Mouse (Mus musculus) liver, adult (tissue): Measurements from ENCODE around the gene Atp8b4.

ENCODE experiments used
- GATA4 ChIP-seq: IDR thresholded peaks from 2 replicates; pipeline ENCODE4 v1.6.1; 2014; ENCODE audit warnings: mild to moderate bottlenecking, low read length; ENCODE audit not compliant: insufficient replicate concordance

Gene Atp8b4

DNA sequence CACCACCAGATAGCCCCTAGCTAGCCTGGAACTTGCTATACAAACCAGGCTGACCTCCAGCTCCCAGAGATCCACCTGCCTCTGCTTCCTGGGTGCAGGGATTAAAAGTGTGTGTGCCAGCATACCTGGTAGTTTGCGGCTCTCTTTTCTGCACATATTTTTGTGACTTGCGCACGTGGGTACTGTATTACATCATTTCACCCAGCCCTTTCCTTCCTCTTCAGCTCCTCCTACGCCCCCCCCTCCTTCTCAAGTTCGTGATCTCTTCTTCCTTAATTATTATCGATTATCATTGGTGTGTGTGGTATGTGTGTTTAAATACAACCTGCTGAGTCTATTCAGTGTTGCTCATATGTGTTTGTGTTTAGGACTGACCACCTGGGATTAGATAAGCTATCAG is at the start of gene Atp8b4:
TSS of gene Atp8b4 (minus strand) at position 154 of the 400 bp plus-strand sequence.
- no peak for TF ChIP-seq GATA4

DNA sequence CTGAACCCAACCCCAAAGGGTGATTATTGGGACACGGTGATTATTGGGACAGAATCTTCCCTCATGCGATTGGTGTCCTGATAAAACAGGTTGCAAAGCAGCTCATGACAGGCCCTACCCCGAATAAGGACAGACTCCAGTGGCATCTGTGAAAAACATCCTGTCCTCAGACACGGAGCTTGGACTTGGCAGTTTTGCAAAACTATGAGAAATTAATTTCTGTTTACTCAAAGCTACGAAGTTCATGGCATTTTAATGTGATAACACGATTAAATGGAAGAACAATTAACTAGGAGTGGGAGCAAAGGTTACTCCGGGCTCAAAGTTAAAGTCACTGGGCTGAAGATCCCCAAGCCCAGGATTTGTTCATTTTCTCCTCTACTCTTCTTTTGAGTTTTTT is 49.2 kb upstream of the Atp8b4 start:
- peak; percentile 76 for TF ChIP-seq GATA4

- no peak for TF ChIP-seq GATA4
Measured at GRCm38 (mm10) chr2:126546392-126546791, 45.9 kb upstream of the Atp8b4 start.

DNA sequence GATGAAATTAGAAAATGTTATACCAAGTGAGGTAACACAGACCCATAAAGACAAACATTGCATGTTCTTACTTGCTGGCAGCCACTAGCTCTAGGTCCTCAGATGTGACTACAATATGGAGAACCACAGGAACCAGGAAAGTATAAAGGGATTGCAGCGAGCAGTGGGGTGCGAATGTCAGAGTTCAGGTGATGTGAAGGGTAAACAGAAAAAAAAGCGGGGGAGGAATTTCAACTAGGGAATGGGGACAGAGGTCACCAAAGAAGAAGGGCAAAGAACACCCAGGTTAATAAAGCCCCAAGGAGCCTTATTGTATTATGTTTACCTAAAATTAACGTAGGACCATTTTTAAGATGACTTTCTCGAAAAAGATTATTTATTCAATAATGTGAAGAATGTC is 44.8 kb upstream of the Atp8b4 start:
- TF ChIP-seq GATA4: no peak

DNA sequence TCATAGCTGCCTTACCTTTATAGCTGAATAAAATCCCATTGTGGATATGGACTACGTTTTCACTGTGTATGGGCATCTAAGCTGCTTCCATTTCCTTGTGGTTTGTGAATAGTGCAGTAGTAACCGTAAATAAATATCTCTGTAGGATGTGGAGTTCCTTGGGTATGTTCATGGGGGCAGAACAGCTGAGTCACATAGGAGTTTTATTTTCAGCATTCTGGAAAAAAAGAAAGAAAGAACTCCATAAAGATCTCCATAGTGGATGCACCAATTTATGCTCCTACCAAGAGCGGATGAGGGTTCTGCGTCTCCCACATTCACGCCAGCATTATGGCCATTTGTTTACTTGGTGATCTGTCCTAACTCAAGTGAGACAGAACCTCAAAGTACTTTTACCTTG is 41.7 kb upstream of the Atp8b4 start:
- no peak for TF ChIP-seq GATA4

GRCm38 (mm10) chr2:126540390-126540925 is 40.0 kb upstream of the Atp8b4 start:
- TF ChIP-seq GATA4: no peak

- TF ChIP-seq GATA4: no peak
Measured at GRCm38 (mm10) chr2:126537654-126538053, 37.2 kb upstream of the Atp8b4 start.

- no peak for TF ChIP-seq GATA4
Measured at GRCm38 (mm10) chr2:126530581-126530980, 30.1 kb upstream of the Atp8b4 start.

DNA sequence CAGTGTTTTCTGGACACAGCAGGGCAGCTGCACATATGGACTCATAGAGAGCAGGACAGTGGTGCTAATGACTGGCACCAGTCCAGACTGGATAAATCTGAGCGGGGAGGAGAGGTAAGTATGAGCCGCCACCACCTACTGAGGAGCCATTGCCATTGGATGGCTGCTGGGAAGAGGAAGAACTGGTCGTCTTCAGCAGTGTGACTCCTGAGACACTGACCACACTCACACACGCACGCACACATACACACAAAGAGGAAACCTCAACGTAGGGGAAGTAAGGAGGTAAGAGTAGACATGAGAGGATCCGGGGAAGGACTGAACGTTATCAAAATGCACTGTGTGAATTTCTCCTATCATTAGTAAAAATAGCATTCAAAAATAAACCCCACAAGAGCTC is 27.0 kb upstream of the Atp8b4 start:
- no peak for TF ChIP-seq GATA4

DNA sequence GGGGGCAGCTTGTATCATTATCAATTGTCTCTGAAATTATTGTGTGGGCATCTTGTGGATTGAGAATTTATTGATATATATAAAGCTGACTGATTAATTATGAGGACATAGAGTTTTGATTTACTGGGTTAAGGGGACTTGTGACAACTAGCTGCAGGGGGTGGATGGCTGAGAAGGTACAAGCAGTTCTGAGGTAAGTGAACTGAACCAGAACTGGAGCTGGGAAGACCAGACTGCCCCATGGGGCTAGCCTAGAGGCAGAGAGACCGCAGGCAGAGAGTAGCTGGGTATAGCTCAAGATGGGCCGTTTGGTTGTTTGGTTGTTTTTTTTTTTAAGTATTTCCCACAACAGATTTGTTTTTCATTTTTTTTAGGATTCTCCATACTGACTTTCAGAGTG is 23.8 kb upstream of the Atp8b4 start:
- no peak for TF ChIP-seq GATA4

GRCm38 (mm10) chr2:126522056-126522455 is 21.6 kb upstream of the Atp8b4 start:
- TF ChIP-seq GATA4: no peak

DNA sequence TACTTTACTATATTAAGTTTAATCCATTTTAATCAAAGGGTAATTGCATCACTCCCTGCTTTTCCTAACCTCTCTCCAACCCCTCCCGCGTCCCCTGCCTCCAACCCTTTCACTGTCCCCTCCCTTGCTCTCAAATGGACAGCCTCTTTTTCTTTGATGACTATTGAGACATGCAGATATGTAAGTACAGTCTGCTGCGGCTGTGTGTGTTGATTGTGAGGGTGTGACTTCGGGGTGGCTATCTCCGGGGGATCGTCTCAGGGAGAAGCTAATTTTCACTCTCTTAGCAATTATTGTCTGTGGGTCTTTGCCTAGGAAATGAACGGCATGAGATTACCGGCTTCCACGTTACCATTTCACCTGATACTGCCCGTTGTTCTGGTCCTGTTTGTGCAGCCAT is 21.0 kb upstream of the Atp8b4 start:
- no peak for TF ChIP-seq GATA4

GRCm38 (mm10) chr2:126520828-126521227 is 20.4 kb upstream of the Atp8b4 start:
- TF ChIP-seq GATA4: no peak

DNA sequence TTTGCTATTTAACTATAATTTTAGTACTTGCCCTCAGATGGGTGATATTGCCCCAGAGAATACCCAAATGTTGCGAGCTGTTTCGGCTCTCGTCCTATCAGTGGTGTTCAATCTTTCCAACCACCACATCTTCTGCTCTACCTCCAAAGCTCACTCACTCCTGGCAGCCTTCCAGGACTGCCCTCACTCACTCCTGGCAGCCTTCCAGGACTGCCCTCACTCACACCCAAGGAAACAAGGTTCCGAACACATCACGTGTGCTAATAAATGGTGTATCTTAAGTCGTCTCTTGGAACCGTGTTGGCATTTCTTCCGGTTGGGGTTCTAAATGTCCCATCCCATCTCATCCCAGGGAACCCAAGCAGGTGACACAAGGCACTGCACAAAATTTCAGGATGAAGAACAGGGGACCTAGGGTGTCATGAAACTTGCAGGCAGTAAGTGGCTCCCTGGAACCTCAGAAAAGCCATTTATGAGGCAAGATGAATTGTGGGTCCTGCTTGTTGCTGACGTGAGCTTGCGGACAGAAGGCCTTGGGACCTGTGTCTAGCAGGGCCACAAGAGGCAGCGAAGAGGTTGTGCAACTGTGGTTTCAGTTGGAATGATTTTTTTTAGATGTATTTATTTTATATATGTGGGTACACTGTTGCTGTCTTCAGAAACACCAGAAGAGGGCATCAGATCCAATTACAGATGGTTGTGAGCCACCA is 19.6 kb upstream of the Atp8b4 start:
- TF ChIP-seq GATA4: no peak

DNA sequence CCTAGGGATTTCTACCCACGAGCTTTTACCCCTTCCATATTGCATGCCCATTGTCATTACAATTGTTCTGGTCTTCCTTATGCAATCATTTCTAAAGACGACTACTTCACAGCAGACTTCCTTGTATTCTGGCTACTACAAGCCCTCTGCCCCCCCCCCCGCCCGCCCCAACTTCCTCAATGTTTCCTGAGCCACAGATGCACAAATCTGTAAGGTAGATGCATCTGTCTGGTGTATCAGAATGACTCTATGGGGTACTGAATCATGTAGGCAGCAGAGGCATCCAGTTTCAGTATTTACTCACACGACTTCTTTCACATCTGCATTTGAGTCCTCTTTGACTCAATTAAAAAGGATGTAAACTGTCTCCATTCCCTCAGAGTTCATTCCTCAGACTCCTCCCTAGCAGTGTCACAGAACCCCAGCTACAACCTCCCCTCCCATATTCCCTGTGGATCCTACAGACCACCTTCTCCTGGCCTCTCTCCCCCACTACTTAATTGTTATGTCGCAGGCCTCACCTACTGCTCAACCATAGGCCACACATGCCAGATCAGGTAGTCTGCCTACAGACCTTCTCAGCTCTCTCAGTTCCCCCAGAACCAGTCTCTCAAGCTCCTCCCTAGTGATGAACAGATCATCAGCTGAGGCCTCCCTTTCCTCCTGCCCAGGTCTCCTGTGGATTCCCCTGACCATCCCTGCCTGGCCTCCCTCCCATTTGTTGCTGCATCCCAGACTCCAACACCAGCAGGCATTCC is 14.8 kb upstream of the Atp8b4 start:
- TF ChIP-seq GATA4: no peak

DNA sequence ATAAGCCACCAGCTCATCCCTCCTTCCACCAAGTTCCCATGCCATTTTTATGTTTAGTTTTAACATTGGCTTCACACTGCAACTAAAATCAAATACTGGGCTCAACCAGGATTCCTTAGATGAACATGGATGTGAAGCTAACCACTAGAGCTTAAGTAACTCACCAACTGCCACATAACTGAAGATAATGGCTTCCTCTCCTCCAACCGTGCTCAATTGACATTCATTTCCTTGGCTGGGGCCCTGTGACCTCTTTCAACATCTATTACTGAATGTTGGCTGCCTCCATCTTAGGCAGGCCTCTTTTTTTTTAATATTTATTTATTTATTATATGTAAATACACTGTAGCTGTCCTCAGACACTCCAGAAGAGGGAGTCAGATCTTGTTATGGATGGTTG is 7.8 kb upstream of the Atp8b4 start:
- no peak for TF ChIP-seq GATA4
